Mouse (Mus musculus): ENCODE measurements around the gene Nme7. TPM values are rescaled to one million over a fixed set of nuclear protein-coding genes. Genes with fewer than 3 reads are reported as not detected.
A peak's percentile ranks its signal among the peaks of the same experiment; 100 is the strongest.

The Nme7 gene
- polyA plus RNA-seq, 1 experiment from 2014 or later: 40.5 TPM

DNA sequence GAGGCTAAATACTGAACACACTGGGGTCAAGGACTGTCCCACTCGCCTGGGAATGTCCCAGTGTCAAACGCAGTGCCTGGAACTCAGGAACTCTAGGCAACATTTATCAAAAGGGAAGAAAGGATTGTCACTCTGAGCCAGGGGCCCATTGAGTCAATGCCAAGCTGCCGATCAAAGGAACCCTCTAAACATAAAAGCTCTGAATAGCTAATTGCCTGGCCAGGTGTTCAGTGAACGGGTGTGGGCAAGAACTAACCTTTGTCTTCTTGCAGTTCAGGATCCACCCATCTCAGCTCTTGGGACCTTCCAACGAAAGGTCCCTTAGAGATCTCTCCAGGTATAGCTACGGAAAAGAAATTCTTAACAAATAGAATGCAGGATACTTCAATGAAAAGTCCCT lies 167.1 kb downstream of the Nme7 start:
- no peak overlapping the region for H3K9ac ChIP-seq (ENCODE audit: low read length)
- H3K36me3 ChIP-seq (ENCODE audit: control insufficient read depth, insufficient read depth, low read length): no peaks in the 10 kb centered on the region
- WGBS: 57% methylated on average over 6 of the region's 6 CpGs
- ATAC-seq (replicated peaks; ENCODE audit: low FRiP score) (no peak), DNase-seq (ENCODE audit: low spot score) (peak; percentile 11)
- H3K27me3 ChIP-seq (ENCODE audit: control insufficient read depth, insufficient read depth, low read length): no peaks in the 10 kb centered on the region
- no peak overlapping the region for H3K4me2 ChIP-seq (ENCODE audit: low read depth, low read length, severe bottlenecking)
- no peaks in the 10 kb centered on the region for H3K4me1 ChIP-seq (replicated peaks; ENCODE audit: control insufficient read depth, insufficient read depth, low read length)
- no peak overlapping the region for H3K27ac ChIP-seq (ENCODE audit: low read depth, low read length)
- no peak overlapping the region for H3K4me3 ChIP-seq (ENCODE audit: low read depth, low read length)
- H3K9me3 ChIP-seq (ENCODE audit: control insufficient read depth, low read length): no peaks in the 10 kb centered on the region

DNA sequence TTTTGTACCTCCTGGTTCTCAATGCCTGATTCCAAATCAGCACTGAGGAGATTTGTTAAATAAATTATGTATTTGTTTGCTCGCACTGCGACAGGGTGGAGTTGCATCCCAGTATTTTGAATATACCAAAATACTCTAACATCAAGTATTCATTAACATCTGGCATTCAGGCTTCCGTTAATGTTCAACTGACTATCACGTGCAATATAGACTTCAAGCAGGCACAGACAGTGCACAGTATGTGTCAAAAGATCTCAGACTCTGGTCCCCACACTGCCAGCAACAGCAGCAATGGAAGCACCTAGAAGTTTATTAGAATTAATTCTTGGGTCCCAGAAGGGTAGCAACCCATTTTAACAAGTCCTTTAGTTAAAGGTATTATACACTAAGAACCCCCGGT lies 167.7 kb downstream of the Nme7 start:
- Histone ChIP-seq H3K9ac (ENCODE audit: low read length) (no peak overlapping the region), H3K27me3 (ENCODE audit: control insufficient read depth, insufficient read depth, low read length) (no peaks in the 10 kb centered on the region), H3K4me2 (ENCODE audit: low read depth, low read length, severe bottlenecking) (no peak overlapping the region), H3K36me3 (ENCODE audit: control insufficient read depth, insufficient read depth, low read length) (no peaks in the 10 kb centered on the region), H3K4me3 (ENCODE audit: low read depth, low read length) (no peak overlapping the region), H3K9me3 (ENCODE audit: control insufficient read depth, low read length) (no peaks in the 10 kb centered on the region), H3K4me1 (replicated peaks; ENCODE audit: control insufficient read depth, insufficient read depth, low read length) (no peaks in the 10 kb centered on the region), H3K27ac (ENCODE audit: low read depth, low read length) (no peak overlapping the region)
- ATAC-seq (replicated peaks; ENCODE audit: low FRiP score) (no peak), DNase-seq (ENCODE audit: low spot score) (peak; percentile 2)
- 93% methylated on average over 5 of the region's 5 CpGs for WGBS

DNA sequence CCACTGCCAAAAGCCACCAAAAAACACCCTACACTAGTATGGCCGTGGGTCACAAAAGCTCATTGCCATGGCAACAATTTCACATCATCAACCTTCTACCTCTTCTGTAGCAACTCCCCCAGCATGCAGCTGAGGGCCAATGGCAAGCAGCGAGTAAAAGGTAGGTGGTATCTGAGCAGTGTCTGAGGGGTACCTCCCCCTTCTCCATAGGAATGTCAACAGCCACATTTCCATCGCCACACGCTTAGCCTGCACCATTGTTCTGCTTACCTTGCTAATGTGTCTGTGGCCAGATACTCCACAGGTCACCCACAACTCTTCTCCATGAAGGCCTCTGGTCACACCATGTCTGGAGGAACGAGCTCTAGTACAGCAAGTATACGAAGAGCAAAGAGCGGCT lies 169.5 kb downstream of the Nme7 start:
- H3K27me3 ChIP-seq (ENCODE audit: control insufficient read depth, insufficient read depth, low read length): no peaks in the 10 kb centered on the region
- no peak overlapping the region for H3K27ac ChIP-seq (ENCODE audit: low read depth, low read length)
- H3K9ac ChIP-seq (ENCODE audit: low read length): no peak overlapping the region
- 91% methylated on average over 7 of the region's 7 CpGs for whole genome bisulfite sequencing
- ATAC-seq (replicated peaks; ENCODE audit: low FRiP score): no peak
- H3K9me3 ChIP-seq (ENCODE audit: control insufficient read depth, low read length): no peaks in the 10 kb centered on the region
- peak; percentile 28 for DNase-seq (ENCODE audit: low spot score)
- H3K36me3 ChIP-seq (ENCODE audit: control insufficient read depth, insufficient read depth, low read length): no peaks in the 10 kb centered on the region
- no peaks in the 10 kb centered on the region for H3K4me1 ChIP-seq (replicated peaks; ENCODE audit: control insufficient read depth, insufficient read depth, low read length)
- no peak overlapping the region for H3K4me2 ChIP-seq (ENCODE audit: low read depth, low read length, severe bottlenecking)
- H3K4me3 ChIP-seq (ENCODE audit: low read depth, low read length): no peak overlapping the region

DNA sequence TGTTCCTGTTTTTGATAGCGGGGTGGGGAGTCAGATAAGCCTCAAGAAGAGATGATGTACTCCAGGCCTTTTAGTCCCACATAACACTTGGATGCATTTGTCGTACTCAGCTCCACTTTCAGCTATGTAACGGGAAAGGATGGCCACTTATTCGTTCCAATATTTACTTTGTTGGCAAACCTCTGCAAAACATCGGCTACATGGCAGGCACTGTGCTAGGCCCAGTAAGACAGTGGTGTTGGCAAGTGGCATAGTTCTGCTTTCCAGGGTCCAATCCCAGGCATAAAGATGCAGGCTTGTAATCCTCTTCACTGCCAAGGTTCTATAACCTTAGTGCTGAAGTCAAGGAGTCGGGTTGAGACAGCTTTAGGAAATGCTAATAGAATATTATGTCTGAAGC lies 170.4 kb downstream of the Nme7 start:
- no peaks in the 10 kb centered on the region for H3K4me1 ChIP-seq (replicated peaks; ENCODE audit: control insufficient read depth, insufficient read depth, low read length)
- no peak overlapping the region for H3K4me3 ChIP-seq (ENCODE audit: low read depth, low read length)
- 91% methylated on average over 6 of the region's 6 CpGs for WGBS
- DNase-seq (ENCODE audit: low spot score): peak; percentile 24
- no peaks in the 10 kb centered on the region for H3K27me3 ChIP-seq (ENCODE audit: control insufficient read depth, insufficient read depth, low read length)
- ATAC-seq (replicated peaks; ENCODE audit: low FRiP score): no peak
- H3K36me3 ChIP-seq (ENCODE audit: control insufficient read depth, insufficient read depth, low read length): no peaks in the 10 kb centered on the region
- no peak overlapping the region for H3K9ac ChIP-seq (ENCODE audit: low read length)
- H3K4me2 ChIP-seq (ENCODE audit: low read depth, low read length, severe bottlenecking): no peak overlapping the region
- H3K27ac ChIP-seq (ENCODE audit: low read depth, low read length): no peak overlapping the region
- no peaks in the 10 kb centered on the region for H3K9me3 ChIP-seq (ENCODE audit: control insufficient read depth, low read length)

DNA sequence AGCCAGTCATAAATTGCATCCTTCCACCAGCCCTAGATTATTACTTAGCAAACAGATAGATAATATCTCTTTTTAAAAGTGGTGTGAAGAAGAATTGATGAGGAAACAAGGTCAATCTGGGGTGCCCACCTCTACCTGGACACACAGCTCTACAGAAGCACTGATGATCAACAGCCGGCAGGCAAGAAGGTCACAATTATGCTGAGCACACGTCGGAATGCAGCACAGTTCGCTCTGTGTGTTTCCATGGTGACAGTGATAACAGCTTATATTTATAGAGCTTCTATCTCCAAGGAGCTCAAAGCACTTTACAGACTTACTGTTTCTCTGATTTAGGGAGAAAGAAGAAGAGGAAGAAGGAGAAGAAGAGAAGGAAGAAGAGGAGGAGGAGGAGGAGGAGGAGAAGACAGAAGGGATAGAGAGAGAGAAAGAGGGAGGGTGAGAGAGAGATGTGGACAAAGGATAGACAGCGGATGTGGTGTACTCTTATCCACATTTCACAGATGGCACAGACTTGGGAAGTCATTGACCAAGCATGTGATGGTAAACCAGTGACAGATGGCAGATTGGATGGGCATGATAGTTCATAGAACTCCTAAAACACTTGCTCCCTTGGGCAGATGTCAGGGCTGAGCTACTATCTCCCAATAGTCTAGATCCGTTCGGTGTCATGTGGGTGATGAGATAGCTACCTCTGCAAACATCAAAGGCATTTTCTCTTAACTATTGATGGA lies 171.0 kb downstream of the Nme7 start:
- H3K36me3 ChIP-seq (ENCODE audit: control insufficient read depth, insufficient read depth, low read length): no peaks in the 10 kb centered on the region
- no peak overlapping the region for H3K27ac ChIP-seq (ENCODE audit: low read depth, low read length)
- H3K4me3 ChIP-seq (ENCODE audit: low read depth, low read length): no peak overlapping the region
- no peak overlapping the region for H3K9ac ChIP-seq (ENCODE audit: low read length)
- WGBS: 82% methylated on average over 7 of the region's 7 CpGs
- H3K4me2 ChIP-seq (ENCODE audit: low read depth, low read length, severe bottlenecking): no peak overlapping the region
- H3K27me3 ChIP-seq (ENCODE audit: control insufficient read depth, insufficient read depth, low read length): no peaks in the 10 kb centered on the region
- DNase-seq (ENCODE audit: low spot score) (peak; percentile 11), ATAC-seq (replicated peaks; ENCODE audit: low FRiP score) (no peak)
- H3K4me1 ChIP-seq (replicated peaks; ENCODE audit: control insufficient read depth, insufficient read depth, low read length): no peaks in the 10 kb centered on the region
- no peaks in the 10 kb centered on the region for H3K9me3 ChIP-seq (ENCODE audit: control insufficient read depth, low read length)

DNA sequence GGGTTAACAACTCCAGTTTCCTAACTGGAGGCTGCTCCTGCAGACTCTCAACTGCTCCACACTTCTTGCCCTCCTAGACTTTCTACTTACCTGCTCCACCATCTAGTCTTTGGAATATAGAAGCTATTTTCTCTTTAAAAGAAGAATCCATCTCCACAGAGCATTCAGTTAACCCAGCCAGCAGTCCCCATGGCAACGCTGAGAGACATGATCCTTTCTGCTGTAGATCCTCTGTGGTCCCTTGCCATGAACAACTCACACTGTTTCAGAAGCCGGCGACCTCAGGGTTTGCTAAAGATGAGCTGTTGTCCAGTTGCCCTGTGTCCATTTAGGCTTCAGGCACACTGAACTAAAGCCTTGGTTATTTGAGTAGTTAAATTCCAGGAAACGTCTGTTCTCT lies 172.0 kb downstream of the Nme7 start:
- Histone ChIP-seq H3K36me3 (ENCODE audit: control insufficient read depth, insufficient read depth, low read length) (no peaks in the 10 kb centered on the region), H3K27me3 (ENCODE audit: control insufficient read depth, insufficient read depth, low read length) (no peaks in the 10 kb centered on the region), H3K4me2 (ENCODE audit: low read depth, low read length, severe bottlenecking) (no peak overlapping the region), H3K4me3 (ENCODE audit: low read depth, low read length) (no peak overlapping the region), H3K9ac (ENCODE audit: low read length) (no peak overlapping the region), H3K4me1 (replicated peaks; ENCODE audit: control insufficient read depth, insufficient read depth, low read length) (no peaks in the 10 kb centered on the region), H3K9me3 (ENCODE audit: control insufficient read depth, low read length) (no peaks in the 10 kb centered on the region), H3K27ac (ENCODE audit: low read depth, low read length) (no peak overlapping the region)
- ATAC-seq (replicated peaks; ENCODE audit: low FRiP score) (no peak), DNase-seq (ENCODE audit: low spot score) (peak; percentile 37)
- WGBS: 94% methylated on average over 4 of the region's 4 CpGs

DNA sequence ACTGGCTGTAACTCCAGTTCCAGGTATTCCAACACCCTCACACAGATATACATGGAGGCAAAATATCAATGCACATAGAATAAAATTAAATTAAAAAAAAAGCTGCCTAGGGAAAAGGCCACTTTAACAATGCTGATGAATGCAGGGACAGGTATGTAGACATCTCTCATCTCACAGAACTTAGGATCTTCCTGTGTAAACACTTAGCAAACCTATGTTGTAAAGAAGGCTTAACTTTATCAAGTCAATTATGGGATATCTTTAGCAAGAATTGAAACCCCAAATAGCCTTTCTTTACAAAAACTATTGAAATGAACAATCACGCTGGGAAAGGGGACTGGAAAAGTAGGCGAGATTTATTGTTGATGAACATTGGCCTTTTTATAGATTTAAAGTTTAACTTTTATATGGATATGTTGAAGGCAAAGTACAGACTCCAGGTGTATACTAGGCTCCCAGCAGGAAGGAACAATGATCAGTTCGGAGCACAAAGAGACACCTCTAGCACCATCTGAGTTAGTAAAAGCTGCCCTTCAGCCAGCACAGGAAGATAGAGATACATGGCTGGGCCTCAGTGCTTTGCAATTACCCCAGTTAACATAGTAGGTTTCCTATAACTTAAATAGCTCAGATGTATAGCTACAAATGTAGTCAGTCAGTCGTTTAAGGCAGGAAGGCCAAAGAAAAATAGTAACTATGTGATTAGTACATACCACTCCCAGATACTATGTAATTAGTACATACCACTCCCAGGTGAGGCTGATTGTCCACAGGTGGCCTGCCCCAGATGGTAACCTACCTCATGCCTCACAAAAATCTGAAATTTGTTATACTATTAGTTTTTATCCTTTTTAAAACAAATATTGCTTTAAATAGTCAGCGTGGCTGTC lies 177.1 kb downstream of the Nme7 start:
- WGBS: 88% methylated on average over 5 of the region's 5 CpGs
- ATAC-seq (replicated peaks; ENCODE audit: low FRiP score) (no peak), DNase-seq (ENCODE audit: low spot score) (no peak)
- H3K36me3 ChIP-seq (ENCODE audit: control insufficient read depth, insufficient read depth, low read length): no peaks in the 10 kb centered on the region
- no peak overlapping the region for H3K4me2 ChIP-seq (ENCODE audit: low read depth, low read length, severe bottlenecking)
- no peaks in the 10 kb centered on the region for H3K4me1 ChIP-seq (replicated peaks; ENCODE audit: control insufficient read depth, insufficient read depth, low read length)
- H3K4me3 ChIP-seq (ENCODE audit: low read depth, low read length): no peak overlapping the region
- H3K9me3 ChIP-seq (ENCODE audit: control insufficient read depth, low read length): no peaks in the 10 kb centered on the region
- no peak overlapping the region for H3K27ac ChIP-seq (ENCODE audit: low read depth, low read length)
- no peaks in the 10 kb centered on the region for H3K27me3 ChIP-seq (ENCODE audit: control insufficient read depth, insufficient read depth, low read length)
- H3K9ac ChIP-seq (ENCODE audit: low read length): no peak overlapping the region

DNA sequence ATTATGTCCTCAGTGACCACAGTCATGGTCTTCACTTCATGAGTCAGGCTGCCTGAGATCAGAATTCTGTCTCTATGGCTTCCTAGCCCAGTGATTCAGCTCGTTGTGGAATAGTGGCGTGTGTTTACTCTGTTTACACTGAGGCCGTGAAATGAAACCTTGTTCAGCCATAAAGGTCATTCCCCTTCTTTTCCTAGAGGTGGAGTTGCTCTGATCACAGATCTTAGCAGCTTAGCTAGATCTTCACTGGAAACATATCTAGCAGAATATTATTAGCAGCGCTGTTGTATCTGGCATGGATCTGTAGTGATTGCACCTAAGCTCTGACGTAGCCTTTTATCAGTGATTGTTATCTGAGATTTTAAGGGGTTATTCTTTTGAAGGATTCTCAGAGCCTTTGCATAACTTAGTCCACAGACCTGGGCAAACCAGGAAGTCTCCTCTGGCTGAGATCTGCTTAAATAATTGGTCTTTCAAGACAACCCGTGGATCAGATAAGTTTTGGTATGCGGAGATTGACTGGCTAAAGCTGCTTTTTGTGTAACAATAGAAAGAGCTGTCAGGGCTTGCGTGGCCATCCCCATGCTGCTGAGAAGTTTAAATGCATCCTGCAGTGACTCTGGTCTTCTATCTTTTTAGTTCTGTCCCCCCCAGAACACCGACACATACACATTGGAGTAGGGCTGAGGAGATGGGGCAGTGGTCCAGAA lies 177.9 kb downstream of the Nme7 start:
- H3K9me3 ChIP-seq (ENCODE audit: control insufficient read depth, low read length): no peaks in the 10 kb centered on the region
- WGBS: 60% methylated on average over 9 of the region's 9 CpGs
- no peak overlapping the region for H3K9ac ChIP-seq (ENCODE audit: low read length)
- no peaks in the 10 kb centered on the region for H3K36me3 ChIP-seq (ENCODE audit: control insufficient read depth, insufficient read depth, low read length)
- H3K4me1 ChIP-seq (replicated peaks; ENCODE audit: control insufficient read depth, insufficient read depth, low read length): no peaks in the 10 kb centered on the region
- no peaks in the 10 kb centered on the region for H3K27me3 ChIP-seq (ENCODE audit: control insufficient read depth, insufficient read depth, low read length)
- no peak overlapping the region for H3K4me3 ChIP-seq (ENCODE audit: low read depth, low read length)
- no peak overlapping the region for H3K27ac ChIP-seq (ENCODE audit: low read depth, low read length)
- DNase-seq (ENCODE audit: low spot score) (no peak), ATAC-seq (replicated peaks; ENCODE audit: low FRiP score) (no peak)
- no peak overlapping the region for H3K4me2 ChIP-seq (ENCODE audit: low read depth, low read length, severe bottlenecking)
